Mouse (Mus musculus): ENCODE results near the gene Inca1.

- TF ChIP-seq POLR2A (IDR thresholded peaks at IDR 0.05; ENCODE audit: low read depth, low read length): no peak
- no peak for TF ChIP-seq BHLHE40 (IDR thresholded peaks at IDR 0.05; ENCODE audit: low read depth, low read length)
- no peak for TF ChIP-seq E2F4 (IDR thresholded peaks at IDR 0.05; ENCODE audit: insufficient replicate concordance, low read depth, low read length)
- TF ChIP-seq IRF4 (IDR thresholded peaks at IDR 0.05; ENCODE audit: low read depth, low read length): no peak
- no peak for TF ChIP-seq EP300 (IDR thresholded peaks at IDR 0.05; ENCODE audit: low read length)
Measured at GRCm38 (mm10) chr11:70701221-70701955, 1.4 kb upstream of the Inca1 start.
